Mouse (Mus musculus): Measurements from ENCODE around the gene Dact2. TPM values are rescaled to one million over a fixed set of nuclear protein-coding genes. Genes with fewer than 3 reads are reported as not detected.

Gene Dact2
- polyA plus RNA-seq, 1 experiment from 2014 or later = 15.0 TPM

DNA sequence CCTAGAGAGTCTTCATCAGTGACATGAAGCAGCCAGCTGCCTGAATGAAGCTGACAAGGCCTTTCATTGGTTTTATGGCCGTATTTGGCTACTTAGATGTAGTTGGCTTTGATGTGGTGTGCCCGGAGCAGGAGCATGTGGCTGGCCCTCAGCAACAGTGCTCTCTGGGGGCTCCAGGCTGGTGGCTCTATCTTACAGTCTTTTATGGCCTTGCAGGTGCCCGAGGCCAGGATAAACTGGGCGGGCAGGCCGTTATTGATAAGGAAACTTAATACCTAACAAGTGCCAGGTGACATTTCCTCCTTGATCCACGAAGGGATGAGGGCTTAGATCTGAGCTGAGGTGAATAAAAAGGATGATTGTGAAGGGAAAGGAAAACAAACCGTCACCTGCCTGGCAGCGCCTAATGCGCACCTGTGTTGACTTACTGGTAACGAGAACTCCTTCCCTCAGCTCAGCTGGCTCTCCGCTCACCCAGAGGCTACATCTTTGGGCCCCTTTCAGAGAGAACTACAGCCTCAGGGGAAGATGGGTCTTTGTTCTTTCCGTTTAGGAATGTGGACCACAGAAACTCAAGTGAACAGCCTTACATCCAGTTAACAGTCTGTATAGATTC lies 30.8 kb upstream of the Dact2 start:
- H3K4me3 ChIP-seq (ENCODE audit: low read length) = no peak overlapping the region
- peaks cover 19% of the 10 kb centered on the region for H3K27me3 ChIP-seq (ENCODE audit: insufficient read depth, low read length)
- H3K9me3 ChIP-seq (ENCODE audit: low read length) = no peaks in the 10 kb centered on the region
- ATAC-seq (ENCODE audit: low FRiP score, low TSS enrichment) = no peak
- H3K4me2 ChIP-seq (replicated peaks; ENCODE audit: low read depth, low read length) = no peak overlapping the region
- H3K9ac ChIP-seq (replicated peaks; ENCODE audit: low read length) = no peak overlapping the region
- peaks cover 12% of the 10 kb centered on the region for H3K4me1 ChIP-seq (ENCODE audit: insufficient read depth, low read length)
- WGBS = 51% methylated on average over 12 of the region's 12 CpGs
- H3K36me3 ChIP-seq (ENCODE audit: insufficient read depth, low read length) = no peaks in the 10 kb centered on the region
- no peak overlapping the region for H3K27ac ChIP-seq (ENCODE audit: low read length)

DNA sequence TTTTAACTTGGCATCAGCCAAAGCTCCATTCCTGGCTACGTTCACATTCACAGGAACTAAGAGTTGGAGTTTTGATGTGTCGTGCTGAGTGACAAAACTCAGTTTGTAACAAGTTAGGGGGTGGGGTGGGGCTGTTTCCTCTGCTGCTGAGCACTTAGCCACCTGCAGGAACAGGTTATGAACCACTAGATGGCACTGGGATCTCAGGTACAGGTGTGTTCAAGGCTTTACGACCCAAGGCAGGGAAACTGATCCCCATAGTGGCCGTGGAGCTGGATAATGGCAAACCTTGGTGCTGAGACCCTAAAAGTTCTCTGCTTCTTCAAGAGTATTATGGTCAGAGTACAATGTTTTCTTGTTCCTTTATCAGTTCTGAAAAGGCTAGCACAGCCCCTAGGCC lies 29.6 kb upstream of the Dact2 start:
- no peak for ATAC-seq (ENCODE audit: low FRiP score, low TSS enrichment)
- Histone ChIP-seq H3K4me2 (replicated peaks; ENCODE audit: low read depth, low read length) (no peak overlapping the region), H3K36me3 (ENCODE audit: insufficient read depth, low read length) (no peaks in the 10 kb centered on the region), H3K27me3 (ENCODE audit: insufficient read depth, low read length) (peaks cover 25% of the 10 kb centered on the region), H3K4me1 (ENCODE audit: insufficient read depth, low read length) (peaks cover 12% of the 10 kb centered on the region), H3K9ac (replicated peaks; ENCODE audit: low read length) (no peak overlapping the region), H3K4me3 (ENCODE audit: low read length) (no peak overlapping the region), H3K9me3 (ENCODE audit: low read length) (no peaks in the 10 kb centered on the region), H3K27ac (ENCODE audit: low read length) (no peak overlapping the region)
- 57% methylated on average over 4 of the region's 4 CpGs for WGBS

DNA sequence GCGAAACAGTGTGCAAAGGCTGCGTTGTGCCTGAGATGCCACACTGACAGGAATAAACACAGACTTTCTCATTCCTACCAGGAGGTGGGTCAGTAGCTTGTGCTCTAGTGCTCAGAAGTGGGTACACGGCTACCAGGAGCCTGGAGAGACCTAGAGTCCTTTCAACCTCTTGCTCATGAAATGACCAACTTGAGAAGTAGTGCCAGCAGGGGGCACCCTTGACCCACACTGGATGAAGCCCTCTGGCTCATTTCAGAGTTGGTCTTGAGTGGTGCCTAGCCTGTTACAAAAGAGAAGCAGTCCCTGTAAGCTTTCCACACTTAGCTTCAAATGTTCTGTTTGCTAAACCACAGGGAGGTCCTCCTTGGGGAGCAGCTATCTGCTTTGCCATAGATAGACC lies 28.5 kb upstream of the Dact2 start:
- Histone ChIP-seq H3K4me1 (ENCODE audit: insufficient read depth, low read length) (peaks cover 13% of the 10 kb centered on the region), H3K9me3 (ENCODE audit: low read length) (no peaks in the 10 kb centered on the region), H3K27me3 (ENCODE audit: insufficient read depth, low read length) (peaks cover 31% of the 10 kb centered on the region), H3K9ac (replicated peaks; ENCODE audit: low read length) (no peak overlapping the region), H3K4me3 (ENCODE audit: low read length) (no peak overlapping the region), H3K36me3 (ENCODE audit: insufficient read depth, low read length) (no peaks in the 10 kb centered on the region), H3K27ac (ENCODE audit: low read length) (no peak overlapping the region), H3K4me2 (replicated peaks; ENCODE audit: low read depth, low read length) (no peak overlapping the region)
- 61% methylated on average over 3 of the region's 3 CpGs for WGBS
- 0 out of 2 replicates have a peak, but pooled peaks have one; percentile 12 for ATAC-seq (ENCODE audit: low FRiP score, low TSS enrichment)

DNA sequence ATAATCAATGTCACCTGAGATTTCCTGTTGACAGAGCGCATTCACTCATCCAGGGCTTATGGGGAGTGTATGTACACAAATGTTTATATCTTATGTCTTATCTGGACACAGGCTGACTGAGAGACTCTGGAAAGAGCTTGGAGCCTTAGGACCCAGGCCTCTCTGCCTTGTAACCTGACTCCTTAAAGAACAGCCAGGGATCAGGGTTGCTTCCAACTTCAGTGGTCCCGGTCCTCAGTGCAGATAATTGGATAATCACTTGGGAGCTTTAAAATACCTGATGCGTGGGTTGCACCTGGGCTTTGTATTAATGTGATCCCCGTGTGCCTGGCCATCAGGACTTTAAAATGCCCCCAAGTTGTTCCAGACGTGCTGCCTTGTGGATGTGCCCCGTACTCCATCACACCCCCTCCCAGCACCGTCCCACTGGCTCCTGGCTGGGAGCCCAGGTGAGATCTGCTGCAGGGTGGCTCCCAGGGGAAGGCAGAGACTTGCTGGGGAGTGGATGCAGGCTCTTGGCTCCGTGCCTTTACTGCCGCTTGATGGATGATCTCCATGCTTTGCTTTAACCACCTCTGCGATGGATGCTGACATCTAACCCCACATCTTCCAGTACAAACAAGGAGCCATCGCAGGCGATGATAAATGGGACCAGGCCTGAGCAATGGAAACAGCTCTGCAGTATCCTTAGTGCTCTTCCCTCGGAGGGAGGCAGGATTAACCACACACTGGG lies 26.8 kb upstream of the Dact2 start:
- Histone ChIP-seq H3K9me3 (ENCODE audit: low read length) (no peaks in the 10 kb centered on the region), H3K36me3 (ENCODE audit: insufficient read depth, low read length) (no peaks in the 10 kb centered on the region), H3K9ac (replicated peaks; ENCODE audit: low read length) (peak overlapping the region; percentile 44; the same call in 1 of the 2 replicates), H3K4me1 (ENCODE audit: insufficient read depth, low read length) (peaks cover 17% of the 10 kb centered on the region), H3K27me3 (ENCODE audit: insufficient read depth, low read length) (peaks cover 33% of the 10 kb centered on the region), H3K27ac (ENCODE audit: low read length) (peak overlapping the region; percentile 53; the same call in 1 of the 2 replicates), H3K4me2 (replicated peaks; ENCODE audit: low read depth, low read length) (no peak overlapping the region), H3K4me3 (ENCODE audit: low read length) (no peak overlapping the region)
- peak; percentile 60 for ATAC-seq (ENCODE audit: low FRiP score, low TSS enrichment)
- 8% methylated on average over 13 of the region's 13 CpGs for WGBS

DNA sequence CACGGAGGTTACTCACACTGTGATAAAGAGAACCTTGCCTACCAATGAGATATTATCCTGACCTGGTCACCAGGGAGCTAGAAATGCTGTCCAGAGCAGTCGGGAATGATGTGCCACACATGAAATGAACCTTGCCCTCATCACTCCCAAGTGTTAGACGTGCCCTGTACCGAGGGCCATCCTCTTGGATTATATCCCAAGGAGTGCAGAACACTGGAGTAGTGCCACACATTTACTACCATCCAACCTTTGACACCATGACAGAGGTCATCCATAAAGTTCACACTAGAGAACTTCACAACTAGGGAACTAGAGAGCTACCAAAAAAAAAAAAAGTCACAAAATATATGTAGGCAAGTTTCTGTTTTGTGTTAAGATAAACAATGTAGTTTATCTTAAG lies 24.3 kb upstream of the Dact2 start:
- ATAC-seq (ENCODE audit: low FRiP score, low TSS enrichment) = no peak
- 65% methylated on average over 4 of the region's 4 CpGs for WGBS
- no peaks in the 10 kb centered on the region for H3K36me3 ChIP-seq (ENCODE audit: insufficient read depth, low read length)
- H3K4me1 ChIP-seq (ENCODE audit: insufficient read depth, low read length) = peaks cover 17% of the 10 kb centered on the region
- H3K27ac ChIP-seq (ENCODE audit: low read length) = no peak overlapping the region
- no peaks in the 10 kb centered on the region for H3K9me3 ChIP-seq (ENCODE audit: low read length)
- peaks cover 19% of the 10 kb centered on the region for H3K27me3 ChIP-seq (ENCODE audit: insufficient read depth, low read length)
- no peak overlapping the region for H3K4me3 ChIP-seq (ENCODE audit: low read length)
- no peak overlapping the region for H3K9ac ChIP-seq (replicated peaks; ENCODE audit: low read length)
- H3K4me2 ChIP-seq (replicated peaks; ENCODE audit: low read depth, low read length) = no peak overlapping the region

DNA sequence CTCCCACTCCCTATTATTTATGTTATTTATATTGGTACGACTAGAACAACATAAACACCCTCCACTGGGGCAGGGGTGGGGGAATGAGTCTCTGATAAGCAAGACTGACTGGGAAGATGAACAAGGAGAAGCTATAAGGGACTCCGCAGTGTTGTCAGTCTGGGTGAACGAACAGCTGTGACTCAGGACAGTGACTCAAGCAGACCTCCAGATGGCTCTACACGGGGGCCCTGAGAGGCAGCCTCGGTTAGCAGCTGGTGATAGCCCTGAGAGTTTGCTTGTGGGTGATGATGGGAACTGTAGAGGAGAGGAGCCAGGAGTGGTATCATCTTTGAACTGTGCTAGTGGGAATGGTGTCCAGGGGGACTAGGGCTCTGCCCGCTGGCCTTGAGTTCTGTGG lies 23.5 kb upstream of the Dact2 start:
- H3K27ac ChIP-seq (ENCODE audit: low read length) = no peak overlapping the region
- no peak for ATAC-seq (ENCODE audit: low FRiP score, low TSS enrichment)
- WGBS = 40% methylated on average over 6 of the region's 6 CpGs
- no peaks in the 10 kb centered on the region for H3K9me3 ChIP-seq (ENCODE audit: low read length)
- peaks cover 14% of the 10 kb centered on the region for H3K27me3 ChIP-seq (ENCODE audit: insufficient read depth, low read length)
- H3K4me3 ChIP-seq (ENCODE audit: low read length) = no peak overlapping the region
- no peak overlapping the region for H3K9ac ChIP-seq (replicated peaks; ENCODE audit: low read length)
- no peaks in the 10 kb centered on the region for H3K36me3 ChIP-seq (ENCODE audit: insufficient read depth, low read length)
- no peak overlapping the region for H3K4me2 ChIP-seq (replicated peaks; ENCODE audit: low read depth, low read length)
- peaks cover 17% of the 10 kb centered on the region for H3K4me1 ChIP-seq (ENCODE audit: insufficient read depth, low read length)

DNA sequence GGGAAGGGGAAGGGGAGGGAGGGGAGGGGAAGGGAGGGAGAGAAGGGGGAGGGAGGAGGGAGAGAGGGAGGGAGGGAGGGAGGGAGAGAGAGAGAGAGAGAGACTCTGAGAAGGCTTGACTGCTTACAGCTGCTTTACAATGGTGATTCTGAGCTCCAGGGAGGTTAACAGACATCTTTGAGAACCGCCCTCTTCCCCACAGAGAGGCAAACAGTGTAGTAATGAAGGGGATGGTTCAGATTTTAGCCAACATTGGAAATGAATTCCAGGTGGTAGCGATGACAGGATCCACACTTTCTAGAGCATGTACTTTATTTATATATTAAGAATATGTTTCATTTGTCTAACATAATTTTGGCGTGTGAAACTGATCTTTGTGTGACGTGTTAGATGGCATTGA lies 22.7 kb upstream of the Dact2 start:
- Histone ChIP-seq H3K4me3 (ENCODE audit: low read length) (no peak overlapping the region), H3K36me3 (ENCODE audit: insufficient read depth, low read length) (no peaks in the 10 kb centered on the region), H3K4me2 (replicated peaks; ENCODE audit: low read depth, low read length) (no peak overlapping the region), H3K9ac (replicated peaks; ENCODE audit: low read length) (no peak overlapping the region), H3K27ac (ENCODE audit: low read length) (no peak overlapping the region), H3K4me1 (ENCODE audit: insufficient read depth, low read length) (peaks cover 17% of the 10 kb centered on the region), H3K9me3 (ENCODE audit: low read length) (no peaks in the 10 kb centered on the region), H3K27me3 (ENCODE audit: insufficient read depth, low read length) (peaks cover 14% of the 10 kb centered on the region)
- WGBS = 28% methylated on average over 4 of the region's 4 CpGs
- ATAC-seq (ENCODE audit: low FRiP score, low TSS enrichment) = no peak

DNA sequence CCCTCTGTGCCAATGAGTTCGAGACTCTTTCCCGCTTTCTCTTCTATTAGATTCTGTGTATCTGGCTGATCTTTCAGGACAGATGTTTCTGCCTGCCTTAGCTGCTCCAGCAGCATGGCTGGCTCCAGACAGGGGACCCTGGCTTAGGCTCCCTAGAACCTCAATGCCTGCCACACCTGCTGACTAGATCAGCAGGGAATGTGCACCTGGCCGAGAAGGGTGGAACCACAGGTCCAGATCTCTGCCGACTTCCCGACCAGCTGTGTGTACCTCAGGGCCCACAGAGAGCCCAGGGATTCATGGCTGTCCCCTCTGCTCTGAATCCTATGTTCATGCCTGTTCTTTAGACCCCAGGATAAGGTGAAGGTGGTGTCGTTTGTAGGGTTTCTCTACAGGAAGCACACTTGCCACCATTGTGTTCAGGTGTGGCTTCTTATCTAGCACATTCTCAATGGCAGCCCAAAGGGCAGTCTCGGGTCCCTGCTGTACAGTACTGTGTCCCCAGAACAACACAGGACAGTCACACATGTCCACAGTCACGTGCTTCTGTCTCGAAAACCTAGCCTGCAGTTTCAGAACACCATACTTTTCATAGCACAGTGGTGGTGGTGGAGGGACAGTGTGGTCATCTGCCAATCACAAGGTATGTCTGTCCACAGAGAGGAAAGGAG lies 22.0 kb upstream of the Dact2 start:
- WGBS = 79% methylated on average over 9 of the region's 9 CpGs
- H3K4me2 ChIP-seq (replicated peaks; ENCODE audit: low read depth, low read length) = no peak overlapping the region
- ATAC-seq (ENCODE audit: low FRiP score, low TSS enrichment) = no peak

DNA sequence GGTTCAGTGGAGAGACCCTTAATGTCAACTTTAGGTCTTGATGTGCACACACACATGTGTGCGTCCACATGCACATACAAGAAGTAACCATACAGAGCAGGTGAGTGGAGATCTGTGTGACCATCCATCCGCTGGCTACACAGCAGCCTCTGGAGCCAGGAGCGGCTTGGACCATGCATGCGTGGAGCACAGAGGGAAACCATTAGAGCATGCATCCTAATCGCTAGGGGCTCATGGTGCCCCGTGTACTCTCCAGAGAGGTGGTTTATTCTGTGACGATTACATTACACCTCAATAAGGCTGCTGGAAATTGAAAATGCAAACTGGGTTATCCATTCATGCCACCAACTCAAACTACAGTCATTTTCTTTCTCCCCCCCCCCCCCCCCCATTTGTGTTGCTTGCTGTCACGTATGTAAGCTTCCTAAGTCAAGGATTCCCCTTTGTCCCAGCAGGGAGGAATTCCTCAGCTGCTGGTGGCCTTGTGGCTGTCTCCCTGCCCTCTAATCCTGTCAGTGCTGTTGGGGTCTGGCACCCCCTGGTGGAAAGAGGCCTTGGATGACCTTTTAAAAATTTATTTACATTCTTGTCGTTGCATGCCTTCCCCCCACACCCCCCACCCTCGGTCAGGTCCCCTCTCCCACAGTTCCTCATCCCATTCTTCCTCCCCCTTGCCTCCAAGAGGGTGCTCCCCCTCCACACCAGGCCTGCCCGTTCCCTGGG lies 17.9 kb upstream of the Dact2 start:
- no peaks in the 10 kb centered on the region for H3K4me1 ChIP-seq (ENCODE audit: insufficient read depth, low read length)
- no peak overlapping the region for H3K27ac ChIP-seq (ENCODE audit: low read length)
- H3K9ac ChIP-seq (replicated peaks; ENCODE audit: low read length) = no peak overlapping the region
- 30% methylated on average over 11 of the region's 11 CpGs for WGBS
- no peak overlapping the region for H3K4me3 ChIP-seq (ENCODE audit: low read length)
- no peak overlapping the region for H3K4me2 ChIP-seq (replicated peaks; ENCODE audit: low read depth, low read length)
- H3K9me3 ChIP-seq (ENCODE audit: low read length) = no peaks in the 10 kb centered on the region
- H3K36me3 ChIP-seq (ENCODE audit: insufficient read depth, low read length) = no peaks in the 10 kb centered on the region
- no peaks in the 10 kb centered on the region for H3K27me3 ChIP-seq (ENCODE audit: insufficient read depth, low read length)
- 0 out of 2 replicates have a peak, but pooled peaks have one; percentile 29 for ATAC-seq (ENCODE audit: low FRiP score, low TSS enrichment)

More for the DNA sequence above, 22.0 kb upstream of the Dact2 start:
- Histone ChIP-seq H3K27me3 (ENCODE audit: insufficient read depth, low read length) (peaks cover 14% of the 10 kb centered on the region), H3K4me1 (ENCODE audit: insufficient read depth, low read length) (peaks cover 12% of the 10 kb centered on the region), H3K4me3 (ENCODE audit: low read length) (no peak overlapping the region), H3K9me3 (ENCODE audit: low read length) (no peaks in the 10 kb centered on the region), H3K27ac (ENCODE audit: low read length) (no peak overlapping the region), H3K36me3 (ENCODE audit: insufficient read depth, low read length) (no peaks in the 10 kb centered on the region), H3K9ac (replicated peaks; ENCODE audit: low read length) (no peak overlapping the region)

All from kidney, embryonic 16.5 days (tissue).